Mouse (Mus musculus) ovary, postnatal 14 days (tissue): ENCODE measurements around the gene Rem2.
A peak's percentile ranks its signal among the peaks of the same experiment; 100 is the strongest.

Experiments
- DNase-seq: peaks from one replicate; pipeline ENCODE4 v3.0.0; 2022; ENCODE audit warnings: low spot score

Gene Rem2

DNA sequence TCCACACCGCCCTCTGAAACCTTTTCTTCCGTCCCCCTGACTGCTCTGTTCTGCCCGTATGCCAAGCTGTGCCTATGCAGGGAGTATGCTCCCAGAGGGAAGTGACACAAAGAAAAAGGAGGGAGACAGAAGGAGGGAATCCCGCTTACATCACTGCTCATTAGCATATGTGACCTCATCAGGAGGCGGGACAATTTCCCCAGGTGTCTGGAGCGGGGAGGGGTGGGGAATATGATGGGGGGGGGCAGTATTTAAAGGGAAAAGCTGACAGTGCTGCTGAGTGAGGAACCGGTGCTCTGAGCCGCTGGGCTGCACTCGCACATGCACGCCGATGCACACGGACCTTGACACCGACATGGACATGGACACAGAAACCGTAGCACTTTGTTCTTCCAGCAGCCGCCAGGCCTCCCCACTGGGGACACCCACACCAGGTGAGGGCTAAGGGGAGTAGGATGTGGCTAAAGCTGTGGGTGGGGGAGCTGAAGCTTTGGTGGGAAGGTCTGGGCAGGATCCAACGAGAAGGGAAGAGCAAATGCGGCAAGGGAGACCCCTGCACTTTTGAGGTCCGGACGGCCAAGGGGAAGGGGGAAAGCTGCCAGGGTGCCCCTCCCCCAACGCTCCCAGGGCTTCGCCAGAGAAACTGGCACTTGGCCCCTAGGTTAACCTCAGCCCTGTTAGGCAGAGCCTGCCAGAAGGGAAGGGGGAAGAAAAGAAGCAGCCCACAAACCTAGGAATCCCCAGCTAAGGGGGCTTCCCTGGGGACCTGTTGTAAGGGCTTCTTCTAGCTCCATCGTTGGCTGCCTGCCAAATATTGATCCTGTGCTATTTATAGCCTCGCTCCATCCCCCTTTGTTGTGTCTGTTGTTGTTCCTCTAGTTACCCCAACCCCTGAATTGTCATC lies at the start of gene Rem2:
TSS of gene Rem2 (plus strand) at position 160 of the 904 bp plus-strand sequence.
- DNase-seq, result peak; percentile 22

DNA sequence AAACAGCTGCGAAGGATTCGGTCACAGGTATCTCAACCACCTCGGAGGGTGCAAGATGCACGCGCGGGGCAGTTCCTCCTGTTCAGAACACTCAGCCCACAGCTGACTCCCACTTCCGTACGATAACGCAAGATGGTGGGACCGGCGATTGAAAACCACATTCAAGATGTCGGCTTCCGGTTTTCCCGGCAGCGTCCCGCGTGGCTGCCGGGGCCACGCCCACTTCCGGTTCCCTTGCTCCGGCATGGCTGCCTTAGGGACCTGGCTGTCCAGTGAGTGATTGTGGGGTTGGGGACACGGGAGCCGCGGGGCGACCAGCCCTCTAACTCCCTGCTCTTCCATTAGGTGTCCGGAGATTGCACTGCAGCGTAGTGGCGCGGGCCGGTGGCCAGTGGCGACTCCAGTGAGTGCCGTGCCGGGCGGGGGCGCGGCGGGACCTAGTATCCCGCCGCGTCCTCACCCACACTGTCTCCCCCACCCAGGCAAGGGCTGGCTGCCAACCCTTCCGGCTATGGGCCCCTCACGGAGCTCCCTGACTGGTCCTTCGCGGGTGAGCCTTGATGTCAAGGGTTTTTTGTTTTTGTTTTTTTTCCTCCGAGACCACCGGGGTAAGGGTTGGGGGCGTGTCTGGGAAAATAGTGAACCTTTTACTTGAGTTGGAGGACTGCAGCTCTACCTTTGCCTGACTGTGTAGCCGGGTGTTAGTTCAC lies 49.1 kb upstream of the Rem2 start, which contains the start of gene Mrpl52:
TSS of gene Mrpl52 (plus strand) at position 221 of the 710 bp plus-strand sequence.
- peak; percentile 90 for DNase-seq

DNA sequence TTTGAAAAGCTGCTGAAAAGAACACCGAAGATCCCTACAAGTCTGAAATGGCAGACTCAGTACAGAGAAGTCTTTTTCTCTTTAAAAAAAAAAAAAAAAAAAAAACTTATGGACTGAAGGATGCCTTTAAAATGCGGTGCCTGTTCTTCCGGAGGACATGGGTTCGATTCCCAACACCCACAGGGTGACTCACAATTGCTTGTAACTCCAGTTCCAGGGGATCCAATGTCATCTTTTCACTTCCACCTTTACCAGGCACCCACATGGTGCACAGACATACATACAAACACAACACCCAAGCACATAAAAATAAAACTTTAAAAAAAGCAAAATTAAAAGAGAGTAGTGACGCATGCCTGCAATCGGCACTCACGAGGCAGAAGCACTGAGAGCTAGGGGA lies 48.2 kb upstream of the Rem2 start:
- no peak for DNase-seq

DNA sequence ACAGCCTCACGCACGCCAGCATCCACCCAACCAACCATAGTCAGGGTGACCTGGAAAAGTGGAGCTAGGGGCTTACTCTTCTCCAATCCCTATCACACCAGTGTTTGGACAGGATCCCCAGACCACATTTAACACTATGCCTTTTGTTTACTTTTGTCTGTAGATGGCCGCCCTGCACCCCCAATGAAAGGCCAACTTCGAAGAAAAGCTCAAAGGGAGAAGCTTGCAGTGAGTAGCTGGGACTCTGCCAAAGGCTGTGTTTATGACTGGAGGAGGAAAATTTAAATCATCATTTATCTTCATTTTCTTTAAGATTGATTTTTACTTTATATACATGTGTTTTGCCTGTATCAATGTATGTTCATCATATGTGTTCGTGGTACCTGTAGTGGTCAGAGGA lies 47.5 kb upstream of the Rem2 start:
- no peak for DNase-seq

DNA sequence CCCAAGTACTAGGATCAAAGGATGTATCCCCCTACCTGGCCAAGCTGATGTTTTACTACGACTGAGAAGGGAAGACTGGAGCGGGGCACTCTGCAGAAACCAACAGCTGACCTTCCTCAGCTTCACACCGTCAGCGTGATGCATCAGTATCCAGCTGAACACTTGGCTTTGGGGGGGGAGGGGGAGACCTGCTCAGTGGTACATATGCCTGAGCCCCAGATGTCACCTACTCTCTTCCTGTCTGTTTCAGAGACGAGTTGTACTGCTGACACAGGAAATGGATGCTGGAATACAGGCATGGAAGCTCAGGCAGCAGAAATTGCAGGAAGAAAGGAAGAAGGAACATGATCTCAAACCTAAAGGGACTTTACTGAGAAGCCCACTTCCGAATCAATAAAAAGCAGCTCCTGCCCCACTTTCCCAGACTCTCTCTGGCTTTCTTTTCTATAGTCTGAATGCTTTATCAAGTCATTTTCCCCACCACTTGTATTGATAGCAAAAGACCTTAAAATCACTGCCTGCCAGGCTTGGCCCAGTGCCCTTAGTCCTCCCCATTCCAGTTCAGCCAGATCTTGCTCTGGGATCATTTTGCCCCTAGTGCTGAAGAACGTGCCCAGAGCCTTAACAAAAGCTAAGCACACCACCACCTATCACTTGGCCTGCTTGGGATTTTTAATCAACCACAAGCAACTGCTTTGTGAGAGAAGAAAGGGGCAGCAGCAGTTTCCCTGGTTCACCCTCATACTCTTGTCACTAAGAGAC lies 46.4 kb upstream of the Rem2 start:
- DNase-seq, result no peak

DNA sequence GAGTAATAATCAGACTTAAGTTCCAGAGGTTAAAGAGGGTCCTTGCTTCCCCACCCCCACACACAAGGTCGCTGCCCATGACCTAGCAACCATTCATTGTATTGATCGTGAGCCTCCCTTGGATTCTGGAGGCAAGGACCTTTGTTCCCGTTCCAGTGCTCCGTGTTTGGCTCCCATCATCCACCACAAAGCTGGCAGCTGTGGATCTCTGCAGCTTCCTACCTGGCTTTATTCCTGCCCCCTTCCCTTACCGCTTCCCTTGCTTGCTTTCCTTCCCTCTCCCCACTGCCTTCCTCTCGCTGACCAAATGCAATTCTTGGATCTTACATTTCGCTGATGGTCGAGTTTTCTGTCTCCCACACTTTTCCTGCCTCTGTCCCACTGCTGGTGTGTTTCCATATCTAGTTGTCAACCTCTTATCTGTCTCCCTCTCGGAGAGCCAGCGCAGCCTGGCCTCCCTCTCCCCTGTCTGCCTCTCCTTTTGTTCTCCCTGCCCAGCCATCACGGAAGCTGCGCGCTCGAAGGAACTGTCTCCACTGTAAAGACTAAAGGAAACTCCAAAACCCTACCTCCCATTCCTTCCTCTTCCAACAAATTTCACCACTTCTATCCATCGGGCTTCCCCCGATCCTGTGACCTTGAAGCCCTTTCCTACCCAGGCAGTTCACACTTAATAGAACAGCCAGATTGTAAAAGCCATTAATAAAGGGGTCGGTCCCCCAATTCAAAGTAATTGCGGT lies 45.3 kb upstream of the Rem2 start:
- no peak for DNase-seq

DNA sequence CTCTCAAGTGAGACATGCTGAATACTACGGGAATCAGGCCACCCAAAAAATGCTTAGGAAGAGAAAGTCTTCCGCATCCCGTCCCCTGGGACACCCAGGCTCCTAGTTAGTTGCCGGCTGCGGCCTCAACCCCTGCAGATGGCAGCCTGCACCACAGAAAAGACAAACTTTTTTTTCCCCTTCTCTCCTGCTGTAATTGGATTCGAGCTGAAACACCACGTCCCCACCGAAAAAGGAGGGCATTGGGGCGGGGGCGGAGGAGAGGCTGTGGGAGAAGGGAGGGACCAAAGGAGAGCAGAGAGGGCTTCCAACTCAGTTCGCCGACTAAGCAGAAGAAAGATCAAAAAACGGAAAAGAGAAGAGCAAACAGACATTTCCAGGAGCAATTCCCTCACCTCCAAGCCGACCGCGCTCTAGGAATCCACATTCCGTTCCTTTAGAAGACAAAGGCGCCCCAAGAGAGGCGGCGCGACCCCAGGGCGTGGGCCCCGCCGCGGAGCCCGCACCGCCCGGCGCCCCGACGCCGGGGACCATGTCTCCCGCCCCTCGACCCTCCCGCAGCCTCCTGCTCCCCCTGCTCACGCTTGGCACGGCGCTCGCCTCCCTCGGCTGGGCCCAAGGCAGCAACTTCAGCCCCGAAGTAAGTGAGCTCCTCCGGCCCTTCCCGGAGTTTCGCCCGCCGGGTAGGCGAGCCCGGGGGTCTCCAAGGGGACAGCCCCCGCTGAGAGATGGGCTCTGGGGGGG lies 44.4 kb upstream of the Rem2 start, which contains the start of gene Mmp14:
TSS of gene Mmp14 (plus strand) at position 279 of the 744 bp plus-strand sequence.
- peak; percentile 70 for DNase-seq

DNA sequence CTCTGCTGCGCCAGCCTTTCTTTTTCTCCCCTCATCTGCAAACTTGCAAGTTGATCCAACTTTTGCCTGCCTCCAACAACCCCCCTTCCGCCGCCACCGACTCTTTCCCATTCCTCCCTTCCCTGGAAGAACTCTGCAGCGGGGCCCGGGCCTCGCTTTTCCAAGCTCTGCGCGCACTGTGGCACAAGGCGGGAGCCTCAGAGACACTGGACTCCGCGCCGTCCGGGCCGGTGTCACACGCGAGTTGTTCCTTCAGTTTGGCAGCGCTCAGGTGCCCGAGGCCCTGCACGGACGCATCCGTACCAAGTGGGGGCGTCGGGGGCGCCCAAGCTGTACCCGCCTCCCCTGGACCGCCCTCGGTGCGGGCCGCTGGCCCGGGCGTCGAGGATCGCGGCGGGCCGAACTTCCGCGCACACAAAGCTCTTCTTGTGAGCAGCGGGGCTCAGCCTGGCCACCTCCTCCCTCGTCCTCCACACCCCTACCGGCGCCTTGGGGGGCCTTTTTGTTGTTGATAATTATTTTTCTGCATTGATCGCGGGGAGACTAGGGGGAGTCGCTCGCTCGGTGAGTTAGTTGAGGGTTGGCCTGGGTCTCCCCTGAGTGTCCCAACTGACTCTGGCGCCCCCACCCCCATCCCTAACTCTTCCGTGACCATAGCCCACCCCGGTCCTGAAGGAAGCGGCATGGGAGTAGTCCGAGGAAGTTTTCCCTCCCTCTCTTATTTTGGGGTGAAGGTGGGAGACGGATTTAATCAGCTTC lies 43.6 kb upstream of the Rem2 start:
- DNase-seq, result no peak

DNA sequence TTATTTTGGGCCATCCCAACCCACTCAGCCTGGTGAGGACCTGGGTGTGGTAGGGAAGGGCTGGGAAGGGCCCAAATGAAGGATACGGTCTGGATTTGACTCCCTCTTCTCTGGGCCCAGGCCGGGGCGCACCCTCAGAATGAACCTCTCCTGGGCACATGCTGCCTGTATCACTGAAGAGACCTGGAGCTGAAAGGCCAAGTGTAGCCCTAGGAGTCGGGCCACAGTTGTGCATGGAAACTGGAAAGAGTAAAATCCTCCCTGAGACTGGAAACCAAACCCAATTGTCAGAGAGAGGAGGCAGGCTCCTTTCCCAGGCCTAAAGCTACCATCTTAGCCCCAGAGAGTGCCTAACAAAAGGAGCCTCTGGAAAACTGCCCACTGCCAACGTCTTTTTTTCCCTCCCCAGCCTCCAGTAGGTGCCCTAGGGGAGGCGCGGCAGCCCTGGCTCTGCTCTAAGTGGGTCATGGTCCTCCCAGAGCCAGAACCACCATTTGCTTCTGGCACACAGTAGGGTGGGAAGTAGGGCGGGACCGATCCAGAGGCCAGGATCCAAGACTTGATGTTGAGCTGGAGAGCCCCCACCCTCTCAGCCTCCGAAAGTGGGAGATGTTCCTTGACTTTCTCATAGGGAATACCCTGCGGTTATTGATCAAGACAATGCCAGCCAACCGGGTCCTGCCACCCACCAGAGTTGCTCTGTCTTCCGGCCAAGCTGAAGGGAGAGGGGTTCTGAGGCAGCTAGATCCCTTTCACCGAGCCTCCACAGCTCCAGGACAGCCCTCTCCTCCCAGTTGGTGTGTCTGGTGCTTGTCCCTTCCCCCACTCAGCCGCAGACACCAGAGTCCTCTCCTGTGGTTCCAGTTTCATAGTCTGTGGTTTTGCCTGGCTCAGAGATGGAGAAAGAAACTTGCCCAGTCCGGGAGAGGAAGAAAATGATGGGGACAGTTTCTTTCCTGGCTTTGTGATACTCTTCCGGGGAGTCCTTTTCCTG lies 42.8 kb upstream of the Rem2 start:
- no peak for DNase-seq

DNA sequence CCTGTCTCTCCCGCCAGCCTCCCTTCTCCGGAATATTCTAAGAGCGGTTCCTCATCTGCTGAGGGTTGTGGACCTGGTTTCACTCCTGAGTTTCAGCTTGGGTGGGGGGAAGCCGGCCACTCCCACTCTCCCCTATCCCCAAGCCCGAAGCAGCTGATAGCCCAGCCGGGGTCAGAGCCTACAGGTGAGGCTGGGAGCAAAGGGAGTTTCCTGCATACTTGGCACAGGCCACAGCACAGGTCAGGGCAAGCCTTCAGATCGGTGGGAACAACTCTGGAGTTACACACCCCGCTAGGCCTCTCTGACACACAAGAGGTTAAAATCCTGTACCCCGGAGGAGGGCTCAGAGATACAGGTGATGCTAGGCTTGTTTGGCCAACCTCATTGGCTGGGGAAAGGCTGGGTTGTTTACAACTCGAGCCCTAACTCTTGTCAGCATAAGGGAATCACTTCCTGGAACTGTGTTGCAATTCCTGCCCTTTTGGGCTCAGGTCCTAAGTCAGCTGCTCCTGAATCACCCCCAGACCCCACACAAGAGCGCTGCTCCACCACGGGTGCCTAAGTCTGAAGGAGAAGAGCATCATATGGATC lies 41.9 kb upstream of the Rem2 start:
- DNase-seq, result no peak

DNA sequence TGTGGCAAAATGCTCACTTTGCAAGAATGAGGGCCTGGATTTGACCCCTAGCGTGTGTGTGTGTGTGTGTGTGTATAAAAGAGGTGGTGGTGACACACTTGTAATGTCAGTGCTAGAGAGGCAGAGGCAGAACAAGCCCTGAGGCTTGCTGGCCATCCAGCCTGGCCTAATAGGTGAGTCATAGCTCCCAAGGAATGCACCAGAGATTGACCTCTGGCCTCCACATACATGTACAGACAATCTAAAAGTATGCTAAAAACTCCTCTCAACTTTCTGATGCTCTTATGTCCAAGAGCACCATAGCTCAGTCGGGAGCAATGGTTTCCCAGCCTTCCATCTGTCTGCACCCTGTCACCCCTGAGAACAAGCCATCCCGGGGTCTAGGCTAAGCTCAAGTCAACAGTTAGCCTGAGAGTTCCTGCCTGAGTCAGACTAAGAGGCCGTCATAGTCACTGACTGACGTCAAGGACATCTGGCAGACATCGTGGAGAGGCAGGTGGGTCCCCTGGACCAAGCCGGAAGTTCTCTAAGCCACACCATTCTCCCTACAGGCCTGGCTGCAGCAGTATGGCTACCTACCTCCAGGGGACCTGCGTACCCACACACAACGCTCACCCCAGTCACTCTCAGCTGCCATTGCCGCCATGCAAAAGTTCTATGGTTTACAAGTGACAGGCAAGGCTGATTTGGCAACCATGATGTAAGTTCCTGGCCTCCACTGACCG lies 40.5 kb upstream of the Rem2 start:
- DNase-seq, result no peak

DNA sequence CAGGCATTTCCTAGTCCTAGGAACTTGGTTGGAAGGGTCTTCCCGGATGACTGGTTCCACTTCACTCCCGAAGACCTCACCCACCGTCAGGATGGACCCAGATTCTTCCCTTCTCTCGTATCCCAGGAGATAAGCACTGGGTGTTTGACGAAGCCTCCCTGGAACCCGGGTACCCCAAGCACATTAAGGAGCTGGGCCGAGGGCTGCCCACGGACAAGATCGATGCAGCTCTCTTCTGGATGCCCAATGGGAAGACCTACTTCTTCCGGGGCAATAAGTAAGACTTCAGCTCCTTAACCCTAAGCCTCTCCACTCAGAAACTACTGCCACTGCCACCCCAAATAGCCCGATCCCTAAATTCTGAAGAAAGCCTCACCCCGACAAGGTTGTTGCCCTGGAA lies 36.7 kb upstream of the Rem2 start:
- DNase-seq, result no peak

DNA sequence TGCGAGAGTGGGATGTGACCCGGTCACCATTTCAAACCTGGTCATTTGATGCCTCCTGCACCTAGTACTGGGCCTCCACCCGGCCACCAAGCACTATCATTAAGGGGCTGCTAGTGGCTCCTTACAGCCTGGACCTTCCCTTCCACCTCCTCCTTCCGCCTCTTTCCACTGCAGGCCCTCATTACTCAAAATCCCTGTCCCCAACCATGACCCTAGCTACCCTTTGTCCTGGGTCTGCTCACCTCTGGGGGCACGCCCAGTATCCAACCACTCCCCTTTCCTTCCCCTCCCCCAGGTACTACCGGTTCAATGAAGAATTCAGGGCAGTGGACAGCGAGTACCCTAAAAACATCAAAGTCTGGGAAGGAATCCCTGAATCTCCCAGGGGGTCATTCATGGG lies 36.3 kb upstream of the Rem2 start:
- DNase-seq, result no peak

DNA sequence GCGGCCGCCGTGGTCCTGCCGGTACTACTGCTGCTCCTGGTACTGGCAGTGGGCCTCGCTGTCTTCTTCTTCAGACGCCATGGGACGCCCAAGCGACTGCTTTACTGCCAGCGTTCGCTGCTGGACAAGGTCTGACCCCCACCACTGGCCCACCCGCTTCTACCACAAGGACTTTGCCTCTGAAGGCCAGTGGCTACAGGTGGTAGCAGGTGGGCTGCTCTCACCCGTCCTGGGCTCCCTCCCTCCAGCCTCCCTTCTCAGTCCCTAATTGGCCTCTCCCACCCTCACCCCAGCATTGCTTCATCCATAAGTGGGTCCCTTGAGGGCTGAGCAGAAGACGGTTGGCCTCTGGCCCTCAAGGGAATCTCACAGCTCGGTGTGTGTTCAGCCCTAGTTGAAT lies 35.4 kb upstream of the Rem2 start:
- no peak for DNase-seq

DNA sequence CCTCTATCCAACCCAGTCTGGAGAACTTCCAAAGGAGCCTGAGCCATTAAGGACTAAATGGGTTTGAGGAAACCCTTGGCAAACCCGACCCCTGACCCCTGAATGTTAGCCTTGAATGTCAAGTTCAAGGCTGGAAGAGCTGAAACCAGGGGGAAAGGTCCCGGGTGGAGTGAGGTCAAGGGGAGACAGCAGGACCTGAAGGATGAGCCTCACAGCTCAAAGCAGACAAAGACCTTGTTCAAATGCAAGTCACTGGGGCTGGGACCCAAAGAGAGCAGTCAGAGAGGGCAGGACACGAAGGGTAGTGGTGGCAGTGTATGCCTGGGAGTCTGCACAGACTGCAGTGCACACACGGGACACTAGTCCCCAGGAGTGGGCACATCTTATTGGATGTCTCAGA lies 34.5 kb upstream of the Rem2 start:
- DNase-seq, result no peak

DNA sequence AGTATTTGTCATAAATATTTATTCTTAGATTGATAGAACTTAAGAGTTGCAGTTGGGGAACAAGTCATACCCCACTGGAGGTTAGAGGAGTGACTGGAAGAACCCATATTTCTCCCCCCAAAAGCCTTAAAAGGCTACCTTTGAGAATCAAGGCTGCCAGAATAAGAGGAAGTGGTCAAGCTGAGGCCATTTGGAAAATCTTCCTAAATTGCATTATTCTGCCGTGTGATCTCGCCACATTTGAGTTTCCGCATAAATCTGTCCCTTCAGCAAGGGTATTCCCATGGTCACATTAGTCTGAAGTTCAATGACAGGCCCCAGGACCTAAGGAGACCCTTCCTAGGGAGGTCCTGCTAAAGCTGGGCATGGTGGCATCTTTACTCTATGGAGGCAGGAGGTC lies 33.4 kb upstream of the Rem2 start:
- no peak for DNase-seq

DNA sequence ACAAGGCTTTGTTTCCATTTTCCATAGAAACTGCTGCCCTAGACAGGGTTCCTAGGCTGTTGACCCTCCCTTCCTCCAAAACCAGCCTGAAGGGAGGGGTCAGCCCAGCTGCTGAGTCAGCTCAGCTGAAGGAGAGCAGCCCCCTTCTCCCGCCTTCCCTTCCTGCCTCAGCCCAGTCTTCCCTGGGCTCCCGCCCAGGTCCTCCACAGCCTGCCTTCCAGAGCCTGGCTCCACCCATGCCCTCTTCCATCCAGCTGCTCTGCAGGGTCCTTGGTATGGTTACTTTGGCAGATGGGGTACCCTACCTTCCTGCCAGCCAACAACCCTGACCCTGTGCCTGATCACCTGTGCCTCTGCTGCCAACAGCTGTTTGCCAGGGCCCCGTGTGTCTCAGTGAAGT lies 32.7 kb upstream of the Rem2 start:
- no peak for DNase-seq
